Mouse (Mus musculus) small intestine, adult 2 months (tissue): ENCODE measurements at regions not wholly inside any gene's neighbourhood (a gene's known extent, or its start where the extent isn't known, plus 50 kb on each side); places are given as distances from the start of the nearest gene placed in this dataset.
"Not testable (repeated sequence)": the region's sequence is repeated elsewhere in the genome, so short reads cannot be mapped to it uniquely, and the experiment has no call there.

ENCODE experiments used
- H3K27ac ChIP-seq: fragments of 200-500 bp; 2 replicates; pipeline ENCODE4 v1.5.1; 2012; ENCODE audit warnings: low read depth, low read length, control low read depth, inconsistent platforms; ENCODE audit not compliant: insufficient read depth
- H3K27me3 ChIP-seq: fragments of 200-500 bp; 2 replicates; pipeline ENCODE4 v1.6.1; 2012; ENCODE audit warnings: mild to moderate bottlenecking, moderate library complexity, low read length, inconsistent platforms; ENCODE audit not compliant: control insufficient read depth, insufficient read depth
- H3K36me3 ChIP-seq: fragments of 200-500 bp; 2 replicates; pipeline ENCODE4 v1.6.1; 2012; ENCODE audit warnings: mild to moderate bottlenecking, low read length, control low read depth, inconsistent platforms; ENCODE audit not compliant: control insufficient read depth, insufficient read depth
- H3K4me1 ChIP-seq: fragments of 200-500 bp; 2 replicates; pipeline ENCODE4 v1.6.1; 2012; ENCODE audit warnings: low read length, inconsistent platforms, mixed read lengths; ENCODE audit not compliant: control insufficient read depth, insufficient read depth, insufficient read length
- H3K4me3 ChIP-seq: fragments of 200-500 bp; 2 replicates; pipeline ENCODE4 v1.5.1; 2012; ENCODE audit warnings: low read depth, mild to moderate bottlenecking, control low read depth, inconsistent platforms, low read length, moderate library complexity
- CTCF ChIP-seq: fragments of 200-500 bp; IDR thresholded peaks from 2 replicates; pipeline ENCODE4 v1.5.1; 2012; ENCODE audit warnings: low read depth, mild to moderate bottlenecking, control low read depth, inconsistent platforms, low read length, moderate library complexity, mixed read lengths; ENCODE audit not compliant: insufficient replicate concordance, insufficient read length; ENCODE audit errors: extremely low read depth
- POLR2A ChIP-seq: fragments of 200-500 bp; IDR thresholded peaks from 2 replicates; pipeline ENCODE4 v1.6.1; 2012; ENCODE audit warnings: low read depth, mild to moderate bottlenecking, control low read depth, inconsistent platforms, low read length, moderate library complexity
- WGBS: fragments of 180-500 bp; shearing (Covaris S2); methylation state at CpG from one replicate; pipeline ENCODE4 v1.1.7; 2018; 5-methylcytosine and 5-hydroxymethylcytosine counted together

GRCm38 (mm10) chr1:189550851-189551250 lies 137.0 kb downstream of the Cenpf start:
- no peaks in the 10 kb centered on the region for H3K27me3 ChIP-seq
- H3K36me3 ChIP-seq, result no peaks in the 10 kb centered on the region
- 84% methylated on average over 9 of the region's 9 CpGs for WGBS
- TF ChIP-seq CTCF (no peak), POLR2A (no peak)
- H3K4me3 ChIP-seq, result no peak overlapping the region
- H3K27ac ChIP-seq, result no peak overlapping the region
- no peaks in the 10 kb centered on the region for H3K4me1 ChIP-seq

DNA sequence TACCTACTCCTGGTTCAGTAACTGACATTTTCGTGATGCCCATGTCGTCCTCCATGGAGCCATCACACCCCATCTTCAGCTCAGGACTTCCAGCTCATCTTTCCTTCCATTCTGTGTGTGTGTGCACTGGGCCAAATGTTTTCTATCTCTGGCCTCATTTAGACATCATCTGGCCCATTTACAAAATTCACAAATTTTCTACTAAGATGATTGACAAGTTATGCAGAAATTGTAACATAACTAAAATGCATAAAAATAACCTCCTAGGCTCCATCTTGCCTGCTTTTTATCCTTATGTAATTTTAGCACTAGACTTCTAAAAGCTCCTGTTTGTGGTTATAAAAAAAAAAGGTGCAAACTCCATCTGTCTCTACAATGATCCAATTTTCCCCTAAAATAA lies 130.8 kb upstream of the Kcnk2 start:
- TF ChIP-seq POLR2A (no peak), CTCF (no peak)
- H3K4me1 ChIP-seq, result no peaks in the 10 kb centered on the region
- H3K4me3 ChIP-seq, result no peak overlapping the region
- no peak overlapping the region for H3K27ac ChIP-seq
- 83% methylated on average over 2 of the region's 2 CpGs for WGBS
- no peaks in the 10 kb centered on the region for H3K36me3 ChIP-seq
- no peaks in the 10 kb centered on the region for H3K27me3 ChIP-seq

DNA sequence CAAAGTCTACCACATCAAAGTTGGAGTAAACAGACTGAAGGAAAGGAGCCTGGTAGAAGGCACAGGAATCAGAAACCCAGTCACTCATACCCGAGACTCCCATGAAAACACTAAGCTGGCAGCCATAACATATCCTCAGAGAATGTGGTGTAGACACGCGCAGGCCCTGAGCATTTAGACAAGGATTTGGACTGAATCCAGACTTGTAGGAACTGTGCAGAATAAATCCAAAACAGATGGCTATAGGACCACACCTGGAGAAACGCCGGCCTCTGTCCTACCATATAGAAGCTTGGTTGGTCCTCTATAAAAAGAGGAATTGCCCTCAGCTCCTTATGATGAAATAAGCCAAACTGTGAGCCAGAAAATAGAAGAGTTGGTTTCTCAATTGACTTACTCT lies 124.3 kb upstream of the Kcnk2 start:
- TF ChIP-seq CTCF, result no peak
- no peak for TF ChIP-seq POLR2A
- Histone ChIP-seq H3K27ac (no peak overlapping the region), H3K4me3 (no peak overlapping the region), H3K4me1 (no peaks in the 10 kb centered on the region), H3K27me3 (no peaks in the 10 kb centered on the region), H3K36me3 (no peaks in the 10 kb centered on the region)
- 86% methylated on average over 5 of the region's 5 CpGs for WGBS

- no peaks in the 10 kb centered on the region for H3K4me1 ChIP-seq
- no peak overlapping the region for H3K4me3 ChIP-seq
- 84% methylated on average over 7 of the region's 7 CpGs for WGBS
- no peaks in the 10 kb centered on the region for H3K27me3 ChIP-seq
- no peak overlapping the region for H3K27ac ChIP-seq
- no peaks in the 10 kb centered on the region for H3K36me3 ChIP-seq
- no peak for TF ChIP-seq CTCF
- TF ChIP-seq POLR2A, result no peak
Measured at GRCm38 (mm10) chr1:189515476-189515875, 113.4 kb upstream of the Kcnk2 start.

DNA sequence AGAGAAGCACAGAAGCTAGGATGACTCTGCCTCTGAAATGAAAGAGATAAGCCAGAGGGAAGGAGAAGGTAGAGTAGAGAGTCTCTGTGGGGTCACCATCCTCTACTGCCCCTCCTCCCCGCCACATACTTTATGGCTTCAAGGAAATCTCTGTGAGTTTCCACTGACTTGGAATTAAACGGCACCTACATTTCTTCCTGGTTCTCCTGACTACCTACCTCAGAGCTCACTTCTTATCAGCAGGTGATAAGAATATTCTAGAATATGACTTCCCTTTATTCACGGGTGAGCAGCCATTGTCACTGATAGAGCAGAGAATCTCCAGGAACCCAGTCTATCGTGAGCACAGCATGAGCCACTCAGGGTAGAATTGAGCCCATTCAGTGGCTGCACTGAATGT lies 111.3 kb upstream of the Kcnk2 start:
- Histone ChIP-seq H3K36me3 (no peaks in the 10 kb centered on the region), H3K27me3 (no peaks in the 10 kb centered on the region), H3K4me3 (no peak overlapping the region), H3K4me1 (no peaks in the 10 kb centered on the region), H3K27ac (no peak overlapping the region)
- WGBS, result 31% methylated on average over 4 of the region's 4 CpGs
- TF ChIP-seq POLR2A (no peak), CTCF (no peak)

DNA sequence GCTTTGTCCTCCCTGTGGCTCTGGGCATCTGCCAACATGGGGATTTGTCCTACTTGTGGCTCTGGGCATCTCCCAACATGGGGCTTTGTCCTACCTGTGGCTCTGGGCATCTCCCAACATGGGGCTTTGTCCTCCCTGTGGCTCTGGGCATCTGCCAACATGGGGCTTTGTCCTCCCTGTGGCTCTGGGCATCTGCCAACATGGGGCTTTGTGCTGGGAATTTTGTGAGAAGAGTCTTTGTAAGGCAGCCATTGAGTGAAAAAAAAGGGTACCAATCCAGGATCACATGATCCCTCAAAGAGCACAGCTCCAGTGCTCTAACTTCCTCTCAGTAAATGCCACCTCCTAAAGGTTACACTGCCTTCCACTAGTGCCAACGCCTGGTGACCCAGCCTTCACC lies 105.2 kb upstream of the Kcnk2 start:
- H3K4me1 ChIP-seq, H3K4me3 ChIP-seq, H3K27ac ChIP-seq, H3K27me3 ChIP-seq, H3K36me3 ChIP-seq: not testable (repeated sequence)
- 85% methylated on average over 1 of the region's 1 CpGs for WGBS

- no peaks in the 10 kb centered on the region for H3K27me3 ChIP-seq
- 40% methylated on average over 3 of the region's 3 CpGs for WGBS
- no peak overlapping the region for H3K4me3 ChIP-seq
- no peak for TF ChIP-seq CTCF
- TF ChIP-seq POLR2A, result no peak
- H3K4me1 ChIP-seq, result no peaks in the 10 kb centered on the region
- no peak overlapping the region for H3K27ac ChIP-seq
- H3K36me3 ChIP-seq, result no peaks in the 10 kb centered on the region
Measured at GRCm38 (mm10) chr1:189499703-189500102, 97.6 kb upstream of the Kcnk2 start.

GRCm38 (mm10) chr1:189499141-189499540 lies 97.1 kb upstream of the Kcnk2 start:
- H3K27ac ChIP-seq, result no peak overlapping the region
- H3K4me1 ChIP-seq, result no peaks in the 10 kb centered on the region
- no peak overlapping the region for H3K4me3 ChIP-seq
- 25% methylated on average over 4 of the region's 4 CpGs for WGBS
- TF ChIP-seq CTCF (no peak), POLR2A (no peak)
- H3K36me3 ChIP-seq, result no peaks in the 10 kb centered on the region
- no peaks in the 10 kb centered on the region for H3K27me3 ChIP-seq
